Mouse (Mus musculus): ENCODE data around the gene Pcgf5. TPM values are rescaled to one million over a fixed set of nuclear protein-coding genes. Genes with fewer than 3 reads are reported as not detected.
"Not testable (repeated sequence)": the region's sequence is repeated elsewhere in the genome, so short reads cannot be mapped to it uniquely, and the experiment has no call there.

Gene Pcgf5
- polyA plus RNA-seq, 1 experiment from 2014 or later: 22.9 TPM

DNA sequence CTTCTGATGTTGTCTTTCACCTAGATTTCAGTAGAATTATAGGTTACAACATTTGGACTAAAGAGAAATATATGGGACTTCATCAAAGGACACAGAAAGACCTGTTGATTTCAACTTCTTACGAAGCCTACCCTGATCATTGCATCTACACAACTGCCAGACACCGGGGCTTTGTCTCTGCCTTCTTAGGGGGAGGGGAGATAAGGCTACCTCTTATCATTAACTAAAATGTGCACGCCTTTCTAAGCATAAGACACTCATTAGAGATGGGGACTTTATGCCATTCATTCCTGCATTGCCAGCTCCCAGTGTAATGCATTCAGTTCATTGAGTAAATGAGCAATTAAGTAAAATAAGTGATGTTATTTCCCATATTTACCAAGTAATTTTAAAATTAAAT lies 85.1 kb downstream of the Pcgf5 start:
- no peak overlapping the region for H3K4me3 ChIP-seq (replicated peaks)
- ATAC-seq (ENCODE audit: insufficient read depth): no peak
- peaks cover 28% of the 10 kb centered on the region for H3K36me3 ChIP-seq (replicated peaks)
- no peak overlapping the region for H3K4me2 ChIP-seq
- no peaks in the 10 kb centered on the region for H3K9me3 ChIP-seq (replicated peaks)
- no peak overlapping the region for H3K27ac ChIP-seq (replicated peaks)
- peaks cover 13% of the 10 kb centered on the region for H3K4me1 ChIP-seq (replicated peaks)
- whole genome bisulfite sequencing (ENCODE audit: insufficient replicate concordance): 28% methylated on average over 3 of the region's 3 CpGs
- H3K9ac ChIP-seq: no peak overlapping the region
- no peaks in the 10 kb centered on the region for H3K27me3 ChIP-seq

DNA sequence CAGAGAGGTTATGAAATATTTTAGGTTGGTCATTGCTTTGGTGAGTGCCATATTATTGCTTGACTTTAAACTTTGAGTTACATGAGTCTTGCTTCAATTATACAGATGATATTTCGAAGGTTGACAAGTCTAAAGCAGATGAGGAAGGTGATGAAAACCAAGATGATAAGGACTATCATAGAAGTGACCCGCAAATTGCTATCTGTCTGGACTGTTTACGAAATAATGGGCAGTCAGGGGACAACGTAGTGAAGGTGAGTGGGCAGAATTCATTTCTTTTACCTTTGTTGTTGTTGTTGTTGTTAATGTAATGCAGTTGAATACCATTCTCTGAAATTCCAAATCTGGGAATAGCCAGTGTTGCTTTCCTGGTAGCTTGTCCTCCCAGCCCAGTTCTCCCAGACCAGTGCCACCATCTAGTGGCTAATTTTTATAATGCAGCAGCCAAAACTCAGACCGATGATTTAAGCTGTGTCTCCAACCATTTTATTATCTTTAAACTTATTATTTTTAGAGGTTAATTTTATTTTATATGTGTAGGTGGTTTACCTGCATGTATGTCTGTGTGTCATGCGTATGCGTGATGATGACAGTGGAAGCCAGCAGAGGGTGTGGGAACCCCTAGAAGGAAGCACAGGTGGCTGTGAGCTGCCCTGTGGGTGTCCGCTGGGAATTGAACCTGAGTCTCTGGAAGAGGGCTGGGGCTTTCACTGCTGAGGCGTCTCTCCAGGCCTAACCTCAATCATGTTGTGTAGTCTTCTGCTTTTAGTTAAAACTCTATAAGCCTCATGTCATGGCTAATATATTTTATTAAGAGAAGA lies 92.0 kb downstream of the Pcgf5 start:
- H3K4me2 ChIP-seq: no peak overlapping the region
- WGBS (ENCODE audit: insufficient replicate concordance): 68% methylated on average over 9 of the region's 9 CpGs
- no peaks in the 10 kb centered on the region for H3K9me3 ChIP-seq (replicated peaks)
- no peak overlapping the region for H3K9ac ChIP-seq
- H3K4me3 ChIP-seq (replicated peaks): no peak overlapping the region
- H3K27me3 ChIP-seq: no peaks in the 10 kb centered on the region
- no peaks in the 10 kb centered on the region for H3K4me1 ChIP-seq (replicated peaks)
- peaks cover 43% of the 10 kb centered on the region for H3K36me3 ChIP-seq (replicated peaks)
- H3K27ac ChIP-seq (replicated peaks): no peak overlapping the region
- ATAC-seq (ENCODE audit: insufficient read depth): no peak

DNA sequence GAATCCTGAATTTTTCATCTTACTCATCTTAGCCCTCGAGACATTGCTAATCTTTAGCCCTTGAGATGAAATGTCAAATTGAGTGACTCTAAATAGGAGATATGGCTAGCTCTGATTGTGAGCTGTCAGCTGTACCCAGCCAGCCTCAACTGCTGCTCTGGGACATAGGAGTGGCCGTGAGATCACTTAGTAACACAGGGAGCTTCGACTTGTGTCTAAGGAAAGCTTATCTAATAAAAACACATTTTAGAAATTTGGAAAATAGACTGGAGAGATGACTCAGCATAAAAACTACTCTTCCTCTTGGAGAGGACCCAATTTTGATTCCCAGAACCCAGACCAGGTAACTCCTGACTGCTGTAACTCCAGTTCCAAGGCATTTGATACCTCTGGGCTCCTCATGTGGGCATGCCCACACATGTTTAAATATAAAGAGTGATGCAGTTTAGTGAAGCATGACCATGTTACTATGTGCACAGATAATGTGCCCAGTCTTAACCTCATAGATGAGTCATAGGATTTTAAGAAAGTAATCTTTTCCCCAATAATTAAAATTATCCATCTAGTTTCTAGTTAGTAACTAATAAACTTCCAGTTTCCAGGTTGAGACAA lies 103.0 kb downstream of the Pcgf5 start:
- Histone ChIP-seq H3K27ac (replicated peaks) (peak overlapping the region; percentile 90), H3K4me2 (peak overlapping the region; percentile 45), H3K4me3 (replicated peaks) (no peak overlapping the region), H3K9ac (no peak overlapping the region), H3K36me3 (replicated peaks) (peaks cover 33% of the 10 kb centered on the region), H3K9me3 (replicated peaks) (no peaks in the 10 kb centered on the region), H3K4me1 (replicated peaks) (peaks cover 32% of the 10 kb centered on the region), H3K27me3 (no peaks in the 10 kb centered on the region)
- 18% methylated on average over 3 of the region's 3 CpGs for WGBS (ENCODE audit: insufficient replicate concordance)
- peak; percentile 98 for ATAC-seq (ENCODE audit: insufficient read depth)

DNA sequence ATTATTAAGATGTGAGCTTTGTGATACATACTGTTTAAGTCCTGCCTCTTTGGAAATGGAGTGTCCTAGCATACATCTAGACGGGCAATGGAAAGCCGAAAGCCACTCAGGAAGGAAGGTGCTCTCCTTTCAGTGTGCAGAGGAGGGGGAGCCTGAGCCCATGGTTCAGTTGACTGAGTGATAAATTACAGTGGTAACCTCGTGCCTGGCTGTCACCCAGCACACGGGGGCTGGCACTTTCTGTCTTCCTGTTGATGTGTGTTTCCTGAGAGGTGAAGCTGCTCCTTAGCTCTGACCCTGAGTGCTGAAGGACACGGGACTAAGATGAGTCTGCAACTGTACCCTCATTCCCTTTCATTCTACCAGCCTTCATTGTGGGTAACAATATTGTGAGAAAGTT lies 103.6 kb downstream of the Pcgf5 start:
- H3K4me1 ChIP-seq (replicated peaks): peaks cover 37% of the 10 kb centered on the region
- H3K9ac ChIP-seq: peak overlapping the region; percentile 13; the same call in 1 of the 2 replicates
- peak; percentile 13; the same call in 1 of the 2 replicates for ATAC-seq (ENCODE audit: insufficient read depth)
- H3K9me3 ChIP-seq (replicated peaks): no peaks in the 10 kb centered on the region
- 36% methylated on average over 5 of the region's 5 CpGs for WGBS (ENCODE audit: insufficient replicate concordance)
- H3K4me3 ChIP-seq (replicated peaks): no peak overlapping the region
- H3K4me2 ChIP-seq: peak overlapping the region; percentile 23
- H3K27me3 ChIP-seq: no peaks in the 10 kb centered on the region
- H3K36me3 ChIP-seq (replicated peaks): peaks cover 28% of the 10 kb centered on the region
- peak overlapping the region; percentile 90 for H3K27ac ChIP-seq (replicated peaks)

DNA sequence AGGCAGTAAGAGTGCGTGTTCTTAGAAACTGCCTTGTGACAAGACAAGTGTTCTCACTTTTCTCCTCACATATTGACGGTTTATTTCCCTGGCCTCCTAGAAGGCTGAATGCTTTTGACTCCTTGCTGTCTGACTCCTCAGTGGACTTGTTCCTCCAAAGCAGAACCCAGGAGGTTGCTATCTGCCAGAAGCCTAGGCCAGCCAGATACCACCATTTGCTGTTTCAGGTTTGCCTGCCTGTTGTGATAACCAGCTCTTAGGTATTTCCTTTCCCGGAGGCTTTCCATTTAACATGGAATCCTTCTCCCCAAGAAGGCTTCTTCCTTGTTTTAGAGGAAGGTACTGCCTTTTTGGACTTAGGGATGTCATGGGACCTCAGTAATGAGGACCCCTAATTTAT lies 104.1 kb downstream of the Pcgf5 start:
- not testable (repeated sequence) for H3K4me3 ChIP-seq (replicated peaks); H3K27me3 ChIP-seq; H3K9me3 ChIP-seq (replicated peaks)
- Histone ChIP-seq H3K4me1 (replicated peaks) (peaks cover 40% of the 10 kb centered on the region), H3K36me3 (replicated peaks) (peaks cover 28% of the 10 kb centered on the region), H3K4me2 (peak overlapping the region; percentile 23), H3K9ac (peak overlapping the region; percentile 13; the same call in 1 of the 2 replicates), H3K27ac (replicated peaks) (peak overlapping the region; percentile 90)
- WGBS (ENCODE audit: insufficient replicate concordance): 48% methylated on average over 3 of the region's 3 CpGs
- peak; percentile 60 for ATAC-seq (ENCODE audit: insufficient read depth)

DNA sequence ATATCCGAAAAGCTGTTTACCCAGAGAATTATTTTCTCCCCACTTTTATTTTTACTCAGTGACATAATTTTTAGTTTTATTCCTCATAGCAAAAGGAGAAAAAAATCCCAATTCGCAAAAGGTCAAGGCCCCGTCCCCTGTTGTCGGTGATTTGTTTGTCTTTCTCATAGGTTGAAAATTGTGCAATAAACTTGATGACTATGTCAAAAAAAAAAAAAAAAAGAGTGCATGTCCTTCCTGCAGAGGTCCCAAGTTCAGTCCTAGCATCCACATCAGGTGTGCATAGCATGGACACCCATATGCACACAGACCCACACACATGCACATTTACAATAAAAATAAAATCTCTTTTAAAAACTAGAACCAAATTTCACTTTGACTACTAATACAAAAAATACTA lies 105.3 kb downstream of the Pcgf5 start:
- Histone ChIP-seq H3K4me1 (replicated peaks) (peaks cover 40% of the 10 kb centered on the region), H3K9me3 (replicated peaks) (no peaks in the 10 kb centered on the region), H3K36me3 (replicated peaks) (peaks cover 27% of the 10 kb centered on the region), H3K4me2 (no peak overlapping the region), H3K27me3 (no peaks in the 10 kb centered on the region), H3K4me3 (replicated peaks) (no peak overlapping the region), H3K27ac (replicated peaks) (no peak overlapping the region), H3K9ac (no peak overlapping the region)
- 76% methylated on average over 4 of the region's 4 CpGs for WGBS (ENCODE audit: insufficient replicate concordance)
- no peak for ATAC-seq (ENCODE audit: insufficient read depth)

DNA sequence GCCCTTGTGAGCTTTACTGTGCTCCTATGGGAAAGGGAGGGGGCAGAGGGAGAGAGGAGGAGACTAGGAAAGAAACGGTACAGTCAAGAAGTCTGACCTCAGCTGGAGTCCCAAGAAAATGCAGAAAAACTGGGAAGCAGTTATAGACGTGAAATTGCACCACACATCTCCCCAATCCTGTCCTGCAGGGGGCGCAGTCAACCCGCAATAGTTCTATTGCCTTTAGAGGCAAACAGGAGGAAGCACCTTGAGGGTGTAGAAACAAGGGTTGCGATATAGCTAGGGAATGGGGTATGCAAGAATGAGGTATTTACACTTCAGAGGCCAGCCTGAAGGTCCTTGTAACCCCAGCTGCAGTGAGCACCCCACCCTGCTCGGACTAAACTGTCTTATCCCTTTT lies 122.0 kb downstream of the Pcgf5 start:
- H3K9ac ChIP-seq: no peak overlapping the region
- no peak overlapping the region for H3K4me2 ChIP-seq
- ATAC-seq (ENCODE audit: insufficient read depth): no peak
- H3K27ac ChIP-seq (replicated peaks): no peak overlapping the region
- H3K27me3 ChIP-seq: no peaks in the 10 kb centered on the region
- WGBS (ENCODE audit: insufficient replicate concordance): 12% methylated on average over 6 of the region's 6 CpGs
- no peaks in the 10 kb centered on the region; the same call in 1 of the 2 replicates for H3K4me1 ChIP-seq (replicated peaks)
- H3K36me3 ChIP-seq (replicated peaks): no peaks in the 10 kb centered on the region
- H3K4me3 ChIP-seq (replicated peaks): no peak overlapping the region
- no peaks in the 10 kb centered on the region for H3K9me3 ChIP-seq (replicated peaks)

DNA sequence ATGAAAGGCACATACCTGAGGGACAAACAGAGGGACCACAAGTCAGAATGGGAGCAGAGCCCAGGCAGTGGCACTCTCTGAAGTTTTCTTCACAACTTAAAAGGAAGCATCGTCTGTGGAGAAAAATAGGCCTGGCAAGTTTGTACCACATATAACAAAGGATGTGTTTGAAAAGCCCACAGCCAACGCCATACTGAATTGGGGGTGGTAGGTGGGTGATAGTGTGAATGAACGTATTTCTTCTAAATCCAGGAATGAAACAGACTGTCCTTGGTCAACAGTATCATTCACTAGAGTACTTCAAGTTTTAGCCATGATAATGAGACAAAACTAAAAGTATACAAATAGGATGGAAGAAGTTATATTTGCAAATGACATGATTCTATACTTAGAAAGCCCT lies 123.2 kb downstream of the Pcgf5 start:
- H3K36me3 ChIP-seq (replicated peaks): no peaks in the 10 kb centered on the region
- no peak overlapping the region for H3K4me3 ChIP-seq (replicated peaks)
- H3K27me3 ChIP-seq: no peaks in the 10 kb centered on the region
- H3K4me1 ChIP-seq (replicated peaks): no peaks in the 10 kb centered on the region; the same call in 1 of the 2 replicates
- 59% methylated on average over 3 of the region's 3 CpGs for WGBS (ENCODE audit: insufficient replicate concordance)
- ATAC-seq (ENCODE audit: insufficient read depth): no peak
- H3K9me3 ChIP-seq (replicated peaks): no peaks in the 10 kb centered on the region
- no peak overlapping the region for H3K4me2 ChIP-seq
- H3K9ac ChIP-seq: no peak overlapping the region
- no peak overlapping the region for H3K27ac ChIP-seq (replicated peaks)

DNA sequence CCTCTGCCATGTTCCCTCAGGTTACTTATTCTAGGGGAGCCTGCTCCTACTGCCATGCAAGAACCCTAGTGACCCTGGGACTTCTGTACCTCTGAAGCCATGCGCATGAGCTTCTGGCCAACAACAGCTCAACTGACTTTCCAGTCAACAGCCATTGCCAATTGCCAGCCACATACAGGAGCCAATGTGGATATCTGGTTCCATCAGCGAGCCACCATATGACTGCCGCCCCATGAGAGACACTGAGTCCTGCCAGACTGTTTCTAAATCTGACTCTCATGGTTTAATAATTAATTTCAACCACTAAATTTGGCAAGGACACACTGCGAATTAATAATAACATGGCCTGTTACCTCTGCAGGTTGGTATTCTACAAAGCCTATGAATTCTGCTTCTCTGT lies 128.5 kb downstream of the Pcgf5 start:
- H3K4me3 ChIP-seq (replicated peaks): no peak overlapping the region
- no peak for ATAC-seq (ENCODE audit: insufficient read depth)
- H3K36me3 ChIP-seq (replicated peaks): no peaks in the 10 kb centered on the region
- H3K4me2 ChIP-seq: no peak overlapping the region
- H3K4me1 ChIP-seq (replicated peaks): no peaks in the 10 kb centered on the region
- H3K27me3 ChIP-seq: no peaks in the 10 kb centered on the region
- H3K9ac ChIP-seq: no peak overlapping the region
- WGBS (ENCODE audit: insufficient replicate concordance): 68% methylated on average over 4 of the region's 4 CpGs
- H3K27ac ChIP-seq (replicated peaks): no peak overlapping the region
- no peaks in the 10 kb centered on the region for H3K9me3 ChIP-seq (replicated peaks)

DNA sequence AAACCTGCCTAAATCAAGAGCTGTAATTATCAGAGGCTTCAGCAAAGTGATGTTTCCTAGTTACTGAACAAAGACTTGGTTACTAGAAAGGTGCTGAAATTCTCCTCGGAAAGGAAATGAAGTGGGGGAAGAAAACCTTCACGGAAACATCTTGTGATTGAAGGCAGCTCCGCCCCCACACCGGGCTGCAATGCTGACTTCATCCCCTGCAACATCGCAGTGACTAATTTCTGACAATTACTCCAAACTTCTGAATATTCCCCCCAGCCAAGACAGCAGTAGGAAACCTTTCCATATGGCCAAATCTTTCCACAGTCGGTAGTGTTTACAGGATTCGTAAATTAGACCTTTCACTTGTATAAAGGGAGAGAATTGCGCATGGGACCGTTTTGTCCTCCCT lies 129.0 kb downstream of the Pcgf5 start:
- Histone ChIP-seq H3K4me3 (replicated peaks) (no peak overlapping the region), H3K4me2 (no peak overlapping the region)
- 39% methylated on average over 9 of the region's 9 CpGs for WGBS (ENCODE audit: insufficient replicate concordance)

DNA sequence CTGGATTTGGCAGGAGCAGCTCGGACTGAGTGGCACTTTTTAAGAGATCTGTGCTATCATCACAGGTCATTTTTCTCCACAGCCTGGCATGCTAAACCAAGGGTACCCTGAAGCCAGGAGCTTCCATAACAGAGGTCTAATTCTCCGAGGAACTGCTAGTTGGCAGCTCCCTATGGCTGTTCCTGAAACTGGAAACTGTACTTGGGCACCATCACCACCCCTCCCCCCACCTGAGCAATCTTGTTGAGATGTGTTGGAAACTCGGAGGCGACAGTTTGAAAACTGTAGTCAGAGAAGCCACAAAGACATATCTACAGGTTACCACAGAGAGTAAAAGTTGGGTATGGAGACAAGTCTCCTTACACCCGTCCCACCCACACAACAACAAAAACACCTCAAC lies 129.6 kb downstream of the Pcgf5 start:
- Histone ChIP-seq H3K27ac (replicated peaks) (no peak overlapping the region), H3K4me2 (no peak overlapping the region), H3K9me3 (replicated peaks) (no peaks in the 10 kb centered on the region), H3K4me1 (replicated peaks) (no peaks in the 10 kb centered on the region), H3K27me3 (no peaks in the 10 kb centered on the region), H3K36me3 (replicated peaks) (no peaks in the 10 kb centered on the region), H3K4me3 (replicated peaks) (no peak overlapping the region), H3K9ac (no peak overlapping the region)
- WGBS (ENCODE audit: insufficient replicate concordance): 29% methylated on average over 5 of the region's 5 CpGs
- no peak for ATAC-seq (ENCODE audit: insufficient read depth)

More for the DNA sequence above, 129.0 kb downstream of the Pcgf5 start:
- Histone ChIP-seq H3K36me3 (replicated peaks) (no peaks in the 10 kb centered on the region), H3K27me3 (no peaks in the 10 kb centered on the region), H3K27ac (replicated peaks) (no peak overlapping the region), H3K9me3 (replicated peaks) (no peaks in the 10 kb centered on the region), H3K4me1 (replicated peaks) (no peaks in the 10 kb centered on the region), H3K9ac (no peak overlapping the region)
- no peak for ATAC-seq (ENCODE audit: insufficient read depth)
